Mouse (Mus musculus) mesoderm, embryonic 11.5 days (tissue): ENCODE data around the gene Zfp617.
"Not testable (repeated sequence)": the region's sequence is repeated elsewhere in the genome, so short reads cannot be mapped to it uniquely, and the experiment has no call there.

Experiments used
- DNase-seq: peaks from one replicate; pipeline ENCODE4 v3.0.0-alpha.2; 2012; ENCODE audit warnings: low read depth, low spot score

The Zfp617 gene

GRCm38 (mm10) chr8:71952489-71952888 lies 44.1 kb downstream of the Zfp617 start:
- no peak for DNase-seq

DNA sequence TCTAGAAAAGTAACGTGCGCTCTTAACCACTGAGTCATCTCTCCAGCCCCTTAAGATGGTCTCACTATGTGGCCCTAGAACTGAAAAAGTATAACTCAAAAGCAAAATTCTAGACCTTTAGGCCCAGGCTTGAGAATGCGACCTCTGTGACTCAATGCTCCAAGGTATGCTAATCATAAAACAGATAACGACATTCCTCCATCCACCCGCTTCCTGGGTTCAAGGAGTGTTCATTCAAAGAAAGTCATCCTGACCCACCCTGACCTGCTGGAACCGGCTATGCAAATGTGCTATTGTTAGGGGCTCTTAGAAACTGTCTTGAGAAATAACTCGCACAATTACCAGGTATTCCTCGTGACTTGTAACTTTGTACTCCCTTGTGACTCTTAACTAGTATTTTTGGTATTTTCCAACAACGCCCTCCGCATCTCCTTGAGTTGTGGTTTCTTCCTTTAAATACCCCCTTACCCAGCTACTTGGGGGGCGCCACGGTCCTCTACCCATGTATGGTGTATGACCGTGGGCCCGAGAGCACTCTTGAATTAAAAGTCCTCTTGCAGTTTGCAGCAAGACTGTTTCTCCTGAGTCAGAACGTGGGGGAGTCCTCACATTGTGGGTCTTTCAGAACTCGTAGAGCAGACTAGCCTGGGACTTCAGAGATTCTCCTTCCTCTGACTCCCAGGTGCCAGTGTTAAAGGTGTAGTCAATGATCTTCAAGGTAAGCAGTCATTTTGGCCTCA lies 44.7 kb downstream of the Zfp617 start:
- not testable (repeated sequence) for DNase-seq

DNA sequence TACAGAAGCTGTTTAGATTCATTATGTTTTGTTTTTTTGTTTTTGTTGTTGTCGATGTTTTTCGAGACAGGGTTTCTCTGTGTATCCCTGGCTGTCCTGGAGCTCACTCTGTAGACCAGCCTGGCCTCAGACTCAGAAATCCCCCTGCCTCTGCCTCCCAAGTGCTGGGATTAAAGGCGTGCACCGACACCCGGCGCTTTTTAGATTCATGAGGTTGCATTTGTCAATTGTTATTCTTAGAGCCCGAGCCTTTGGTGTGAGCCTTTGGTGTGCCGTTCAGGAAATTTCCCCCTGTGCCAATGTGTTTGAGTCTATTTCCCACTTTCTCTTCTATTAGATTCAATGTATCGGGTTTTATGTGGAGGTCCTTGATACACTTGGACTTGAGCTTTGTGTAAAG lies 46.2 kb downstream of the Zfp617 start:
- no peak for DNase-seq

- DNase-seq, result no peak
Observed at GRCm38 (mm10) chr8:71960483-71960882, 52.0 kb downstream of the Zfp617 start.

- no peak for DNase-seq
Observed at GRCm38 (mm10) chr8:71961796-71962195, 53.4 kb downstream of the Zfp617 start.

DNA sequence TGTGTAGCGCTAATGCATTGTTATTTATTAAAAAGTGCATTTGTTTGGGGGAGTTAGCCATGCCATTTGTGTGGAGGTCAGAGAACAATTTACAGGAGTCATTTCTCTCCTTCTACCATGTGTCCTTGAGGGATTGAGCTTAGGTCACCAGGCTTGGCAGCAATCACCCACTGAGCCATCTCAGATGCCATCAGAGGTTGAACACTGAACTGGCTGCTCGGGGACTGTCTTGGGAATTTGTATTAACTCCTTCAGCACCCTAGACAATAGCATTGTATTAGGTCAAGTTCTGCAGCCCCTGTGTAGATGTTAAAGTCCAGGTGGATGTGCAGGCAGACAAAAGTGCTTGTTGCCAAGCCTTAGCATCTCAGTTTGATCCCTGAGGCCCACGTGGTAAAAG lies 55.6 kb downstream of the Zfp617 start:
- DNase-seq, result no peak

DNA sequence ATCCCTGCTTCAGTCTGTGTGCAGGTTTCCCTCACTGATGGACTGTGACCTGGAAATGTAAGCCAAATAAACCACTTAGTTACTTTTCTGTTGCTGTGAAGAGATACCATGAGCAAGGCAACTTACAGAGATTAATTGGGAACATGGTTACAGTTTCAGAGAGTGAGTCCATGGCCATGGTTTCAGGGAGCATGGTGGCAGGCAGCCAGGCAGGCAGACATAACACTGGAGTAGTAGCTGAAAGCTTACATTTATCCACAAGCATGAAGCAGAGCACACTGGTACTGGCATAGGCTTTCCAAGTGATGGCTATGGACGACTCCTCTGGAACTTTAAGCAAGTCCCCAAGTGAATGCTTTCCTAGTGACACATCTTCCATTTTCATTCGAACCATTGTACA lies 56.7 kb downstream of the Zfp617 start:
- no peak for DNase-seq

GRCm38 (mm10) chr8:71966411-71966810 lies 58.0 kb downstream of the Zfp617 start:
- no peak for DNase-seq

DNA sequence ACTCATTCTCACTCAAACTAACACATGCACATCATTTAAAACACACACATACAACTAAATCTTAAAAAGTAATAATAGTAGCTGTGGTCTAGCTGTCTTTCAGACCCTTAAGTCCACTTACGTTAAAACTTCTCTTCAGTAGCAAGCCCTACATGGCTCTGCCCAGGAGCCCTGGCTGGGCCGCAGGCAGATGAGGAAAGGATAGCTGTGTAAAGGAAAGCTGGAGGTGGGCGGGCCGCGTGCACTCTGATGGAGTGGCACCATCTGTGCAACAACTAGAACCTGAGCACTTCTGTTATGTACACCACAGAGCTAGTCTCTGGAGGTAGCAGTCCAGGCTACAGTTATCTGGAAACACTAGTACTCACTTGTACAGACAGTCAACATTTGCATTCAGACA lies 58.8 kb downstream of the Zfp617 start:
- no peak for DNase-seq

- DNase-seq, result no peak
Observed at GRCm38 (mm10) chr8:71968100-71968499, 59.7 kb downstream of the Zfp617 start.

GRCm38 (mm10) chr8:71968636-71969035 lies 60.2 kb downstream of the Zfp617 start:
- DNase-seq, result no peak

GRCm38 (mm10) chr8:71971945-71972344 lies 63.5 kb downstream of the Zfp617 start:
- no peak for DNase-seq

DNA sequence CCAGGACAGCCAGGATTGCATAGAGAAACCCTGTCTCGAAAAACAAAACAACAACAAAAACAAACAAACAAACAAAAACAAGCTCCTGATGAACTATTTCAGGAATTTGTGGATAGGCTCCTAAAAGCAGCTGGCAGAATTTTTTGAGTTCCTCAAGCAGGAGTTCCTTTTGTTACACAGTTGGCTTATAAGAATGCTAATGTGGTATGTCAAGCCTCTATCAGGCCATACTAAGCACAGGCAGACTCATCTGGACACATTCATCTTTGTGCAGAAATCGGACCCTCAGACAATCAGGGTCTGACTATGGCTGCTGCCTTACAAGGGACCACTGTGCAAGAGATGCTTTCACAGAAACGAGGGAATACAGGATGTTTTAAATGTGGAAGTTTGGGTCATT lies 65.8 kb downstream of the Zfp617 start:
- no peak for DNase-seq

DNA sequence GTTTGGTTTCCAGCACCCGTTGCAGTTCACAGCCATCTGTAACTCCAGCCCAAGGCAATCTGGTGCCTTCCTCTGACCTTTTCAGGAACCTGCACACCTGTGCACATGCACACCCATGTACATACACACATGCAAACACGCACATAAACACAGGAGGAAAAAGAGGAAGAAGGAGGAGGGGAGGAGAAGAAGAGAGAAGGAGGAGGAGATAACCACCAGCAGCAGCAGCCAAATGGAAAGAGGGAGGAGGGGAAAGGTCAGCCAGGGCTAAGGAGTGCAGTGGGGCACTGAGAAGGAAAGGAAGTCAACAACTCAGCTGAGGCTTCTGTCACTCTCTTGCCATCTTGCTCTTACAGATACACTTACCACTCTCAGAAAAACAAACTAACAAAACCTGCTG lies 72.6 kb downstream of the Zfp617 start:
- DNase-seq, result no peak

DNA sequence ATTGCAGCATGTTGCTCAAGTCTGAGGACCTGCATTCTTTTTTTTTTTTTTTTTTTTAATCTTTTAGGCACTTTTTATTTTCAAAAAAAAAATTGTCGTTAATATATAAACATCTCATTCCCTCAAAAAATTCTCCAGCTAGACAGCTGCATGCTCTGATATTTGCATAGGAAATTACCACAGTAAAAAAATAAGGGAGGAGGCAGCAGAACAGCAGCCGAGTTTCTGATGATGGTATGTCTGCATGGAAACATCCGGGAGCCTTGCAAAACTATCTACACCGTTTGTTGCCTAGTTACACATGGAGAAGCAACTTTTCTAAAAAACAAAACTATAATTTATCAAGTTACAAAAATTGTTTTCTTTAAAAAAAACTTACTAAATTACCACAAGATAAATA lies 73.0 kb downstream of the Zfp617 start:
- DNase-seq, result no peak
